Mouse (Mus musculus): ENCODE results near the gene Neil3. TPM values are rescaled to one million over a fixed set of nuclear protein-coding genes. Genes with fewer than 3 reads are reported as not detected.
"Not testable (repeated sequence)": the region's sequence is repeated elsewhere in the genome, so short reads cannot be mapped to it uniquely, and the experiment has no call there.

Neil3 gene
- polyA plus RNA-seq, 1 experiment: 11.6 TPM

DNA sequence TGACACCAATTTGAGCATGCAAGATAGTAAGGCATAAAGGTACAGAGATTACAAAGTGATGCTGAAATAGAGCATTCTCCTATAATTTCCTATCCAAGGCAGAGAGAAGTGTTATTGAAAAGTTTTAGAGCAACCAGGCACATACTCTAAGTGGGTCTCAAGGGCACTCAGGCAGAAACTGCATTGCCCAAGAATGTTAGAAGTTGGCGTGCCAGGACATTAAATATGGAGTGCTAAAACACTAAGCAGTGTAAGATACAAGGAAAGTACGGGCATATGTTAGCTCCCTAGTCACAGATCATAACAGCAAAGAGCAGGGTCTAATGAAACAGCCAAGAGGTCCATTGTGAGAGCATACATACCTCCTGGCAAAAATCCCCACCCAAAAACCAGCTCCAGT, 65.3 kb downstream of the Neil3 start:
- WGBS: 88% methylated on average over 2 of the region's 2 CpGs

GRCm38 (mm10) chr8:53566223-53566622, 72.6 kb downstream of the Neil3 start:
- WGBS: 92% methylated on average over 6 of the region's 6 CpGs
- Histone ChIP-seq H3K4me3 (ENCODE audit: control insufficient read depth, insufficient read depth, low read length) (no peak overlapping the region), H3K4me1 (replicated peaks; ENCODE audit: control insufficient read depth, insufficient read depth, low read length) (no peaks in the 10 kb centered on the region), H3K27ac (ENCODE audit: control insufficient read depth, insufficient read depth, low read length) (no peak overlapping the region), H3K36me3 (ENCODE audit: control insufficient read depth, insufficient read depth, low read length) (no peaks in the 10 kb centered on the region), H3K27me3 (ENCODE audit: control insufficient read depth, insufficient read depth, low read length) (no peaks in the 10 kb centered on the region)
- TF ChIP-seq POLR2A (IDR thresholded peaks at IDR 0.05; ENCODE audit: control insufficient read depth, extremely low read depth, insufficient read depth, low read length, poor library complexity) (no peak), CTCF (IDR thresholded peaks at IDR 0.05; ENCODE audit: borderline replicate concordance, control insufficient read depth, extremely low read depth, insufficient read depth, low read length, poor library complexity) (no peak)
- no peak for DNase-seq

More for the DNA sequence above, 65.3 kb downstream of the Neil3 start:
- Histone ChIP-seq H3K36me3 (ENCODE audit: control insufficient read depth, insufficient read depth, low read length) (no peaks in the 10 kb centered on the region), H3K4me3 (ENCODE audit: control insufficient read depth, insufficient read depth, low read length) (no peak overlapping the region), H3K27me3 (ENCODE audit: control insufficient read depth, insufficient read depth, low read length) (no peaks in the 10 kb centered on the region), H3K27ac (ENCODE audit: control insufficient read depth, insufficient read depth, low read length) (no peak overlapping the region), H3K4me1 (replicated peaks; ENCODE audit: control insufficient read depth, insufficient read depth, low read length) (no peaks in the 10 kb centered on the region)
- TF ChIP-seq POLR2A (IDR thresholded peaks at IDR 0.05; ENCODE audit: control insufficient read depth, extremely low read depth, insufficient read depth, low read length, poor library complexity) (no peak), CTCF (IDR thresholded peaks at IDR 0.05; ENCODE audit: borderline replicate concordance, control insufficient read depth, extremely low read depth, insufficient read depth, low read length, poor library complexity) (no peak)
- no peak for DNase-seq

- no peak for DNase-seq
- 93% methylated on average over 10 of the region's 10 CpGs for WGBS
Measured at GRCm38 (mm10) chr8:53562441-53563040, 76.3 kb downstream of the Neil3 start.

DNA sequence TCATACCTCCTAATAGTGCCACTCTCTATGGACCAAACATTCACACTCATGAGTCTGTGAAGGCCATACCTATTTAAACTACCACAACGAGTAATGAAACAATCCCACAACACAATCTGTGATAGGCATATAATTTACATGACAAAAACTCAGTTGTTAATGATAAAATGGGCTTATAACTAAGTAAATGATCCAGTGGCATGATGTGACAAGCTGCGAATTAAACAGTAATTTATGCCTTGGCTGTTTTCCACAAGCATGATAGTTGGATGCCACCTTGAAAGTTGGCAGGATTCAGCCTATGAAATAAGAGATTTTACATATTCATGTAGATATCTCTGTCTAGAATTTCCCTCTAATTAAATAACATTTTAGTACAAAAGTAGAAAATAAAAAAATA, 99.3 kb downstream of the Neil3 start:
- TF ChIP-seq CTCF (IDR thresholded peaks at IDR 0.05; ENCODE audit: borderline replicate concordance, control insufficient read depth, extremely low read depth, insufficient read depth, low read length, poor library complexity) (no peak), POLR2A (IDR thresholded peaks at IDR 0.05; ENCODE audit: control insufficient read depth, extremely low read depth, insufficient read depth, low read length, poor library complexity) (no peak)
- no peak overlapping the region for H3K27ac ChIP-seq (ENCODE audit: control insufficient read depth, insufficient read depth, low read length)
- 90% methylated on average over 2 of the region's 2 CpGs for WGBS
- H3K36me3 ChIP-seq (ENCODE audit: control insufficient read depth, insufficient read depth, low read length): no peaks in the 10 kb centered on the region
- no peaks in the 10 kb centered on the region for H3K27me3 ChIP-seq (ENCODE audit: control insufficient read depth, insufficient read depth, low read length)
- no peaks in the 10 kb centered on the region for H3K4me1 ChIP-seq (replicated peaks; ENCODE audit: control insufficient read depth, insufficient read depth, low read length)
- no peak for DNase-seq
- no peak overlapping the region for H3K4me3 ChIP-seq (ENCODE audit: control insufficient read depth, insufficient read depth, low read length)

More at GRCm38 (mm10) chr8:53562441-53563040, 76.3 kb downstream of the Neil3 start:
- Histone ChIP-seq H3K27ac (ENCODE audit: control insufficient read depth, insufficient read depth, low read length) (no peak overlapping the region), H3K36me3 (ENCODE audit: control insufficient read depth, insufficient read depth, low read length) (no peaks in the 10 kb centered on the region), H3K27me3 (ENCODE audit: control insufficient read depth, insufficient read depth, low read length) (no peaks in the 10 kb centered on the region), H3K4me3 (ENCODE audit: control insufficient read depth, insufficient read depth, low read length) (no peak overlapping the region), H3K4me1 (replicated peaks; ENCODE audit: control insufficient read depth, insufficient read depth, low read length) (no peaks in the 10 kb centered on the region)
- TF ChIP-seq POLR2A (IDR thresholded peaks at IDR 0.05; ENCODE audit: control insufficient read depth, extremely low read depth, insufficient read depth, low read length, poor library complexity) (no peak), CTCF (IDR thresholded peaks at IDR 0.05; ENCODE audit: borderline replicate concordance, control insufficient read depth, extremely low read depth, insufficient read depth, low read length, poor library complexity) (no peak)

GRCm38 (mm10) chr8:53538049-53538448, 100.8 kb downstream of the Neil3 start:
- not testable (repeated sequence) for H3K4me3 ChIP-seq (ENCODE audit: control insufficient read depth, insufficient read depth, low read length); DNase-seq; H3K36me3 ChIP-seq (ENCODE audit: control insufficient read depth, insufficient read depth, low read length); H3K27me3 ChIP-seq (ENCODE audit: control insufficient read depth, insufficient read depth, low read length); H3K4me1 ChIP-seq (replicated peaks; ENCODE audit: control insufficient read depth, insufficient read depth, low read length); H3K27ac ChIP-seq (ENCODE audit: control insufficient read depth, insufficient read depth, low read length)
- 92% methylated on average over 3 of the region's 3 CpGs for WGBS

Other genes starting within 250 kb of the Neil3 start
- gene Aga, start 127.3 kb downstream of the Neil3 start, polyA plus RNA-seq (2012; rRNA removed): 4.1 and 5.6 TPM in 2 replicates

Measured in thymus, adult 2 months (tissue).